Mouse (Mus musculus): Measurements from ENCODE around the gene Ldlr. TPM values are rescaled to one million over a fixed set of nuclear protein-coding genes. Genes with fewer than 3 reads are reported as not detected.
"Not testable (repeated sequence)": the region's sequence is repeated elsewhere in the genome, so short reads cannot be mapped to it uniquely, and the experiment has no call there.

Gene Ldlr
- total RNA-seq (2014; fragmentation: Nextera tagmentation) (8.9 and 9.0 TPM in 2 replicates), total RNA-seq (2017) (13.1 and 15.5 TPM in 2 replicates)

DNA sequence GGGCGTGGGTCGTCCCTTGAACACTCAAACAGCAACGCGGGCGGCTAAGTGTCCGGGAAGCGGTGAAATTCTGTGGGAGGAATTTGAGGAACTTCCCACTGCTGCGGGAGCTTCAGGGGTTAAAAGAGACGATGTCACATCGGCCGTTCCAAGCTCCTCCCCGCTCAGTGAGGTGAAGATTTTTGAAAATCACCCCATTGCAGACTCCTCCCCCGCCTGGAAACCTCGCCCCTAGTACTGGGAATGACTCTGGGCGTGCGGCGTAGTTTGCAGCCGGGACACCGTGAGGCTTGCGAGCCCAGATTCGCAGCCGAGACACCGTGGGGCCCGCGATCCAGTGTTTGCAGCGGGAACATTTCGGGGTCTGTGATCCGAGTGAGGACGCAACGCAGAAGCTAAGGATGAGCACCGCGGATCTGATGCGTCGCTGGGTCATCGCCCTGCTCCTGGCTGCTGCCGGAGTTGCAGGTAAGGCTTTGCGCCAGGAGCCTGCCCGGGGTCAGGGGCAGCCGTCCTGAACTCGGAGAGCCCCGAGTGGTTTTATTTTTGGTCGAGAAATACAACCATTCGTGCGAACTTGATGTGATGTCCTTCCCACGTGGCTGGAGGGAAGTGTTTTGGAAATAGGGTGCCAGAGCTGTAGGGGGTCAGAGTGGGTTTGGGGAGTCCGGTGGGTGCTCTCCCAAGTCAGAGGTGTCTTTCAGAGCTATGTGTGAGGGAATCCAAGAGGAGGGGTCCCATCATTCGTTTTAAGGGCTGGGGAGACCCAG is at the start of gene Ldlr:
Ldlr (plus strand) TSS at position 107 of the 770 bp plus-strand sequence.
- ATAC-seq (replicated peaks; ENCODE audit: poor library complexity, severe bottlenecking), result peak; percentile 63

DNA sequence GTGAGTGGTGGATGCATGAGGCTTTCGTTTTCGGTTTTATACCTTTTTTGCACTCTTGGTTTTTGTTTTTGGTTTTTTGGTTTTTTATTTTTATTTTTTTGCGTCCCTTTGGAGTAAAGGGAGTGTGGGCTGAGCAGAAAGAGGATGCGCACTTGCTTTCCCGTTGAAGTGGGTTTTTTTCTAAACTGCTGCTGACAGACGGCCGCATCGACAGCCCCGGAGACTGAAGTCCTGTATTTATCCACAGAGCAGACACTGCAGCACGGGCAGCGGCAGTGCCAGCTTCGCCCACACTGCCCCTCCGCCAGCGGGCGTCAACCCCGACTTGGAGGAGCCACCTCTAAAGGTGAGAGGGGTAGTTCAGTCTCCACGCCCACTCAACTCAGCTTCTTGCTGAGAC is 45.6 kb upstream of the Ldlr start:
- ATAC-seq (replicated peaks; ENCODE audit: poor library complexity, severe bottlenecking), result no peak

DNA sequence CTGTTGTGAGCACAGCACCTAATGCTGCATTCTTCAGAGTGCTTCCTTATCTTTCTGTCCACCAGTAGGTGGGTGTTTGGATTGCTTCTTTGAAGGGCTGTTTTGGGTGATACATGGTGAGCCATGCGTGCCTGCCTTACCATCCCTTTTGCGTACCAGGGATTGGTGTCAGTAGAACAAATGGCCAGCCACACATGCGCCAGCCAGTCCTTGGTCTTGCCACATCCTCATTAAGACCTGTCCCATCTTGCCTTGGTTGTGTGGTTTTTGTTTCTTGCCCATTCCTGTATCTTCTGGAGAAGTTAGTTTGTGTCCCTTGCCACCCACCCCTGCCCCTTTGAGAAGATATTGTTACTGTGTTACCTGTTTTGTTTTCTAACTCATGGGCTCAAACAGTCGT is 42.8 kb upstream of the Ldlr start:
- ATAC-seq (replicated peaks; ENCODE audit: poor library complexity, severe bottlenecking), result no peak

DNA sequence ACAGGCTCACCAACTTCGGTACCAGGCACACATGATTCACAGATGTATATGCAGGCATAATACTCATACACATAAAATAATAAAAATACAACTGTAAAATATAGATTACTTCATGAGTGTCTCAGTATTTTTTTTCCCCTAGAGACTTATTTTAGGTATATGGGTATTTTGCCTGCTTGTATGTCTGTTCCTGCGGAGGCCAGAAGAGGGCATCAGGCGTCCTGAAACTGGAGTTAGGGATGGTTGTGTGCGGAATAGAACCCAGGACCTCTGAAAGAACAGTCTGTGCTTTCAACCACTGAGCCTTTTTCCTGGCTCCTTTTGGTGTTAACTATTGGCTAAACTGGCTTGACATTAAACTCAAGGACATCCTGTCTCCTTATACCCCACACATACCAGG is 40.5 kb upstream of the Ldlr start:
- no peak for ATAC-seq (replicated peaks; ENCODE audit: poor library complexity, severe bottlenecking)

DNA sequence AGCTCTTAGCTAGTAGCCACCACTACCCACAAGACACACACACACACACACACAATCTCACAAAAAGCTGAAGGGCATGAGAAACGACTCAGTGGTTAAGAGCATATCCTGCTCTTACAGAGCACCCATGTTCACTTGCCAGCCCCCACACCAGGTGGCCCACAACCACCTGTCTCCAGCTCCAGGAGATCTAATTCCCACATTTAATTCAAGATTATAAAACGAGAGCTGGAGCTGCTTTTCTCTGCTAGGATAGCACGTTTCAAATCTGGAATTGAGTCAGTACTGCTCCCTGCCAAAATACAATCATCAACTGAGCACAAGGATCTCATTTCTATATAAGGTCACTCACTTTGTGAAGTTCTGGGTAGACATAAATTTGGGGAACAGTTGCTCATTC is 39.4 kb upstream of the Ldlr start:
- ATAC-seq (replicated peaks; ENCODE audit: poor library complexity, severe bottlenecking), result no peak

DNA sequence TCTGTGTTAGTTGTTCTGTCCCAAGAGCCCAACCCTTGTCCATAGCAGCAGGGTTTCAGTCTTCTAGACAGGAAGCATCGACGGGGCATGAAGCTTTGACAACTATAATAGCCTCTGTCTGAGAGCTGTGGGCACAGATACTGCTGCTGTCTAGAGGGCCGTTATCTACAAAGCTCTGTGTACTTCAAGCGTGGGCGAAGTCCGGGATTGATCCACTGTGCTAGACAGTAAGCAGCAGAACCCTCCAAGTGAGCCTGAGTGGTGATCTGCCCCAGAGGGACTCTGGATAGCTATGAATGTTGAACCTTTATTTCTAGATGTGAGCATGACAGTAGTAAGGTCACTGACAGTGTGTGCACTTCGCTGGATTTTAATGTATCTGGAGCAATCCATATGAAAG is 34.7 kb upstream of the Ldlr start:
- ATAC-seq (replicated peaks; ENCODE audit: poor library complexity, severe bottlenecking), result no peak

DNA sequence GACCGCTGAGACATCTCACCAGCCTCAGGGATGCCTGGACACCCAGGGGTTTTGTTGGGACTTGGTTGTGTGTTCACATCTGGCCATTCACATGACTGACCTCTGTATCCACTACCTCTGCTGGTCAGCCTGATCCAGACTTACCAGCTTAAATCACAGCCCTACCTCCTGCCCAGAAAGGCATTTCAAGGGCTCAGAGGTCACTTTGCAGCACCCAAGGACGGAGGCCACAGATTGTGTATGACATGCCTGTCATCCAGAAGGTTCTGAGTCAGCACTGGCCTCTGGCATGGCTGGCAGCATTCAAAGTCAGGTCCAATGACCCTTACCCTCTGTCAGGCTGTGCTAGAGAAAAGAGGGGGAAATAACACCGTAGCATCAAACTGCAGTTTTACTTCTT is 33.3 kb upstream of the Ldlr start:
- no peak for ATAC-seq (replicated peaks; ENCODE audit: poor library complexity, severe bottlenecking)

DNA sequence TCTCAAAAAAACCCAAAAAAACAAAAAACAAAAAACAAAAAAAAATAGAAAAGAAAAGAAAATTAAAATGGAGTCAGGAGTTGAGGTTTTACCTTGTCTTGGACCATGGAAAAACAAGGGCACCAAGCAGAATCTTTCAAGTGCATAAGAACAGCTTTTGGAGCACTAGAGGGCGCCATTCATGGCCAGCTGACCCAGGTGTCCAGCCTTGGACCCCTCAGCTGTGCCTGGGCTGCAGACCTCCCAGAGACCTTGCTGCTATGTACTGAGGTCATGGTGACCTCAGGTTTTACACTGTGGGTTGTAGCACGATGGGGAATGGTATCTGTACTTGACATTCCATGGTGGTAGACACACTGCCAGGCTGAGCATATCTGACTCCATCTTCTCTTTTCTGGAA is 31.4 kb upstream of the Ldlr start:
- ATAC-seq (replicated peaks; ENCODE audit: poor library complexity, severe bottlenecking), result peak; percentile 26

DNA sequence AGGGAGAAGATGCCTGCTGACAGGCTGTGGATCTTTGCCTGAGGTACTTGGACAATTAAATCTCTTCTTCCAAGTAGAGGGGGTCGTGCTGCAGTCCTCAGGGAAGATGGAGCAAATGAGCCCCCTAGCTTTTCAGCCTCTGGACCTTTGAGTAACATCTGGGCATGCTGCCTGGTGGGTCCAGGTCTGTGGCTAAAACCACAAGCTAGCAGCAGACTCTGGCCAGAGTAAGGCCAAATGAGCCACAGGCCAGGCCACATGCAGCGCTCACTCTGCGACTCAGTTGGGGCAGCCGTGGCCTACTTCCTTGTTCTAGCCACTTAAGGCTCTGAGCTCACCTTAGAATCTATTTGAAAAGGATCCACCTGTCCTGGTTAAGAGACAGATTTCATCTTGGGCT is 30.8 kb upstream of the Ldlr start:
- no peak for ATAC-seq (replicated peaks; ENCODE audit: poor library complexity, severe bottlenecking)

DNA sequence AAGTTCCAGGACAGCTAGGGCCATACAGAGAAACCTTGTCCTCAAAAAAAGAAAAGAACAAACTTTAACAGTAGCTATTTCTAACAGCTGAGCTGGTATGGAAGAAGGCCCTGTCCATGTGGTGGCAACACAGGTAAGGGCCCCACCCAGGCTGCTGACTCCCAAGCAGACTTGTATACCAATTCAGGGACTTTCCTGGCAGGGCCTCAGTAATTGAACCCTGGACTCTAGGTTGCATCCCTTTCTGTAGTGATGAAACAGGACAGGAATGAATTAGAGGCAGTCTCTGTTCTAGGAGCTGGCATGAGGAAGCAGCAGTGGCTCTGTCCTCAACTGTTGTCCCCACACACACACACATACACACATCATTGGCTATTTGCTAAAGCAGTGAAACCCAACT is 29.2 kb upstream of the Ldlr start:
- no peak for ATAC-seq (replicated peaks; ENCODE audit: poor library complexity, severe bottlenecking)

DNA sequence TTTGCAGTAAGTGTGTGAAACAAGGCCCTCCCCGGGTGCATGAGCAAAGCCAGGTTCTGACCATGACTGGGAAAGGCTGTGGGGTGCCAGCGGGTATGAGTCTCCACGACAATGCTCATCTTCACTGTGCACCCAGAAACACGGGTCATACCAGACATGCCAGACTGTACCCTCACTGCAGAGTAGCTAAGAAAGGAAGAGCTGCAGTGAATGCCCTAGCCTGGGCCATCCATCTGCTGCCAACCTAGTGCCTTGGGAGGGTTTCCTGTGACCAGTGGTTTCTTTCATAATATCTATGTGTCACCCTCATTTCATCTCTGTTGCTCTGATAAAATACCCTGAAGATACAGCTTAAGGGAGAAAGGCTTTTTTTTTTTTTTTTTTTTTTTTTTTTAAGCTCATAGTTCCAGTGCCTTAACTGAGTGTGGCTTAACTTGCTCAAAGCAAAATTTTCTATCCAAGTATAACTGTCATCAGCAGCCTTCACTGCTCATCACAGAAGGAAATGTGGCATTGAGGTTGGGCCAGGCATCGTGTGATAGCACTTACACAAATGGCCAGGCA is 28.0 kb upstream of the Ldlr start:
- ATAC-seq (replicated peaks; ENCODE audit: poor library complexity, severe bottlenecking), result no peak

DNA sequence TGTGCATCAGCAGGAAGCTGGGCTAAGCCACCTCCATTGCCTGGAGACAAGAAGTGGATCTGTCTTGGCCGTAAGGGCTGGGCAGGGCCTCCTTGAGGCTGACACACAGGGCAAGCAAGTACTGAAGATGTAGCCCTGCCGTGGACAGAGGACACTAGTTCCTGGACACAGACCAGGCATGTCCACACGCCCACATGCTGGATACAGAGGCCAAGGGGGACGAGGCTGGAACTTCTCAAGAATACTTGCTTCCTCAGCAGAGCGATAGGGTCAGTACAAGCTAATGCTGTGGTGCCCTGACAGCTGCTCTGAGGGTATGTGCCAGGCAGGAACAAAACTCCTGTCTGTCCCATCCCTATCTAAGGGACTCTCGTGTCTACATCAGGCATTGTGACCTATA is 26.2 kb upstream of the Ldlr start:
- ATAC-seq (replicated peaks; ENCODE audit: poor library complexity, severe bottlenecking), result no peak

DNA sequence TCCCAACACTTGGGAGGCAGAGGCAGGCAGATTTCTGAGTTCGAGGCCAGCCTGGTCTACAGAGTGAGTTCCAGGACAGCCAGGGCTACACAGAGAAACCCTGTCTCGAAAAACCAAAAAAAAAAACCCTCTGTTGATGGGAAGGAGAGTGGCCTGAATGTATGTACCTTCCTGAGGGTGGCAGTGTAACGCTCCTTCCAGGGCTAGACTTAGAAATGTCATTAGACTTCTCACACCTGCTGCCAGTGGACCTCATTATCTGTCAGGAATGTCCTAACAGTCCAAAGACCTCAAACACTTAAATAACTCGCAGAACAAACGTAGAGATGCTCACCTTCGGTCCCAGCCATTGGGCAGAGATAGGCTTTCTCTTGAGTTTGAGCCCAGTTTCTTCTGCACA is 24.0 kb upstream of the Ldlr start:
- not testable (repeated sequence) for ATAC-seq (replicated peaks; ENCODE audit: poor library complexity, severe bottlenecking)

DNA sequence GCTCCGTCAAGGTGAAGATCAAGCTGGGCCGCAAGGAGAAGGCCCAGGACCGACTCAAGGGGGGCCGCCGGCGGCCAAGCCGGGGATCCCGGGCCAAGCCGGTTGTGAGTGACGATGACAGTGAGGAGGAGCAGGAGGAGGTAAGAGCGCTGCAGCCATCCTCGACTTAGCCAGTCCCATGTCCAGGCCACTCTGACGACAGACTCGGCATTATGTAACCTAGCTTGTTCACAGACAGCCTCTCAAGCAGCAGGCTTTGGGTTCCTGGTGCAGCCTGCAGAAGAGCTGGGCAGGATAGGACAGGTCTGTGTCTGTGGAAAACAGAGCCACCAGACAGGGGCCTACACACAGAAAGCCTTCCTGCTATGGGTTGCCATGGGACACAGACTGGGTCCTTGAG is 22.2 kb upstream of the Ldlr start:
- no peak for ATAC-seq (replicated peaks; ENCODE audit: poor library complexity, severe bottlenecking)

DNA sequence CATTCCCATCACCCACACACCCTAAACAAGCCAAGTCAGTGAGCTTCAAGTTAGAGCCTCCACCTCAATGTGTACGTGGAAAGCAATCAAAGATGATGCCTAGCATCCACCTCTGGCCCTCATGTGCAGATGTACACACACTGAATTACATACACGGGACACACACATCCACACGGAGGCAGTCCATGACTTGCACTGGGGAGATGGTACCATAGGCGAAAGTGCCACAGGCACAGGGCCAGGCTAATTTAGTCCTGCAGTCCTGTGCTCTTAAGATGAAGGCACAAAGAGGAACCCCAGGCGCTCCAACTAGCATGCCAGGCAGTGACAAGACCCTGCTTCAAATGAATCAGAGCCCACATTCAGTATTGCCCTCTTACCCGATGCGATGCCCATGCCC is 19.8 kb upstream of the Ldlr start:
- no peak for ATAC-seq (replicated peaks; ENCODE audit: poor library complexity, severe bottlenecking)

DNA sequence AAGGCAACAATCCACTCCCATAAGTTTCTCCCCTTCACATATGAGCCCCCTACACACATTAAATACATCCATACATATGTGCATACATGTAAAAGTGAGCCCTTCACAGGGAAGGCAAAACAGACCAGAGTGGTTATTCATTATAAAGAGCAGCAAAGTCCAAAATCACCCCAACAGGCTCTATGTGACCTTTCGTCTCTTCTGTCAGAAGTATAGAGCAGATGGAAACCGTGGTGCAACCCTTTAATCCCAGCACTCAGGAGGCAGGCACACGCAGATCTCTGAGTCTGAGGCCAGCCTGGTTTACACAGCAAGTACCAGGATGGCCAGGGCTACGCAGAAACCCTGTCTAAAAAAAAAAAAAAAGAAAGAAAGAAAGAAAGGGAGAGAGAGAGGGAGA is 17.2 kb upstream of the Ldlr start:
- ATAC-seq (replicated peaks; ENCODE audit: poor library complexity, severe bottlenecking), result no peak

DNA sequence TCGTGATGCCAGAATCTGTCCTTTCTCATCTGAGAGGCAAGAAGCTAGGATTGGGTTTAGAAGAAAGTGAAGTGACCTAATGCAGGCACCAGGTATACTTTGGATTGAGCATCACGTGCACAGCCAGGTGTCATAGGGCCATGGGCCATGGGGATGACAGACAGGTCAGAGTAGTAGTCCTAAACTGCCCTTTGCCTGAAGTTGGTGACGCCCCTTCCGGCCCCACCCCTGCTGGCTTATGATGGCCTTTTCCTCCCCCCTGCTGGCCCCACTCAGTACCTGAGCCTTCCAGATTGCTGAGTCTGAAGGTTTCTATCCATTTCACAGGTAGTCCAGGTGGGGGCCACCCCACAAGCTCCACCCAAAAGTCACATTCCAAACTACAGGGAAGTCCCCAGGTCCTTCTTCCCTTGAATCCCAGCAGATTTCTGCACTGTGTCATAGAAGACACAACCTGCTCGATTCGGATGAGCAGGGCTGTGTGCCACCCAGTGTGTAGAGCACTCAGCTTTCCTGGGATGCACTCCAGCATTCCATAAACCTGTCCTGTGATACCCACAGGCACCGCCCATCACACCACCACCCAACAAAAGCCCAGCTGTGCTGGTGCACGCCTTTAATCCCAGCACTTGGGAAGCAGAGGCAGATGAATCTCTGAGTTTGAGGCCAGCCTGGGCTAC is 16.6 kb upstream of the Ldlr start:
- ATAC-seq (replicated peaks; ENCODE audit: poor library complexity, severe bottlenecking), result no peak

DNA sequence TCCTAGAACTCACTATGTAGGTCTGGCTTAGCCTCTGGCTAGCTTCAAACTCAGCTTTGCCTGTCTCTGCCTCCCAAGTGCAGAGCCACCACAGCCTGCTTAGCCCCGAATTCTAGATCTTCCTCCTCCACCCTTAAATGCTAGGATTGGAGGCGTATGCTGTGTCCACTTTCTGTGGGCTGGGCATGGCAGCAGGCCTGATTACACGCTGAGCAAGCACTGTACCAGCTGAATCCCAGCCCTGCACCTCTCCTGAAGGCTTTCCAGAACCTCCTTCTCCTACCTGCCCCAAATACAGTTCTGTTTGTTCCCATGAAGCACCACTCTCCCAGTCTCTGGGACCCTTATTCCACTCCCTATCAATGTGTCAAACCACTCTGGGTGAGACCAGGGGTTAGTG is 13.9 kb upstream of the Ldlr start:
- no peak for ATAC-seq (replicated peaks; ENCODE audit: poor library complexity, severe bottlenecking)

DNA sequence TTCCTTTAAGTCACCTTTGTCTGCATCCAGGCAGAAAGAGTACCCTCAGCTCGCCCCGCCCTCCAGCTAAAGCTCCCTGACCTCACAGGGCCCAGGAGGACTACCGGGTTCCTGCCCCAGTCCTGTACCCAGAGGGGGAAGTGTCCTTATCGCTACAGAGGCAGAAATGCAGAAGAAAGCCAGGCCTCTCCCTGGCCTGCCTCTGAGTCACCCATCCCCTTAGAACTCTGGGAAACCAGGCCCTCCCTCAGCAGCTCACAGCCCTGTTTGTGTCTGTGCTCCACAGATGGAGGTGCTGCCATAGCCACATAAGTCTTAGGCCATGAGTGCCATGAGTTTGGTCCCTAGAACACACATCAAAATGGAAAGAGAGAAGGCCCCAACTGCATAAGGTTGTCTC is 8.0 kb upstream of the Ldlr start:
- ATAC-seq (replicated peaks; ENCODE audit: poor library complexity, severe bottlenecking), result peak; percentile 96

DNA sequence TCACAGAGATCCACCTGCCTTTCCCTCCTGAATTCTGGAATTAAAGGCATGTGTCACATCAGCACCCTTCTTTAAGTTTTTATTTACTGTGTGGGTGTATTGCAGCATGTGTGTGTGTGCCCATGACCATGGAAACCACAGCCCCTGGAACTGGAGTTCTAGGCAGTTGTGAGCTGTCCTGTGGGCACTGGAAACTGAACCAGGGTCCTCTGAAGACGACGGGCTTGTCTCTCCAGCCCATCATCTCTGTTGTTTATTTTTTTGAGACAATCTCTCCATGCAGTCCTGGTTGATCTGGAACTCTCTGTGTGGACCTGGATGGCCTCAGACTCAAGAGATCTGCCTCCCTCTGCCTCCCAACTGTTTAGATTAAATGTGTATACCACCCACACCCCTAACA is 6.3 kb upstream of the Ldlr start:
- ATAC-seq (replicated peaks; ENCODE audit: poor library complexity, severe bottlenecking), result no peak

DNA sequence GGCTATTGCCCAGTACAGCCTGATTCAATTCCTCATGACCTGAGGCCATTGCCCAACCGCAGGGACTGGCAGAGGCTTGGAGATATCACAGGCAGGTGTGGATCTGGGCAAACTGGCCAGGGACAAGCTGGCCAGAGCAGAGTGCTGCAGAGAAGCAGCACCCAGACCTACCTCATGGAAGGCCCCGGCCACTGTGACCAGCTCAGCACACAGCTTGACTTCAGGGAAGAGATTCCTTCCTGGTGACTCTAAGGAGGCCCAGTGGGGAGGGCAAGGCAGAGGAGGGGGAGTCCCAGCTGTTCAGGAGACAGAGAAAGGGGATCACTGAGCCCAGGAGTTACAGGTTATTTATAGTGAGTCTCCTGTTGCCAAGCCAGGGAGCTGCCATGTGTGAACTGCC is 2.2 kb upstream of the Ldlr start:
- no peak for ATAC-seq (replicated peaks; ENCODE audit: poor library complexity, severe bottlenecking)

DNA sequence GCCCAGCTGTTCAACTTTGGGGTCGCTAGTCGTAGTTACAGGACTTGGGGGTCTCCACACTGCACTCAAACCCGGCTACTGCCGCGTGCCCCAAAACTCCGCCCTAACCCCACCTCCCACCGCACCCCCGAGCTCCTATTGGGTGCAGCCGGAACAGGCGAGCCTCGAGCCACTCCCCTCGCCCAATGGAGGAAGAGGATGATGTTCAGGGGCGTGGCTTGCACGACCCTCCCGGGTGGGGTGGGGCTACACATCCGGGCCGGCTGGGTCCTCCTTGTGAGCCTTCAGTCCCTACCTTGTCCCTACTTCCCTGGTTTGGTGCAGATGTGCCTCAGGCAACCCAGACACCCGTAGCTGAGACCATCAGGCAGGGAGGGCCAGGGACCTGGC is 859 bp downstream of the Ldlr start:
- ATAC-seq (replicated peaks; ENCODE audit: poor library complexity, severe bottlenecking), result peak; percentile 80
